Mouse (Mus musculus): Measurements from ENCODE around the gene Gm20219. TPM values are rescaled to one million over a fixed set of nuclear protein-coding genes. Genes with fewer than 3 reads are reported as not detected.

Gene Gm20219
- polyA plus RNA-seq, 1 experiment from 2014 or later: 0.93 TPM

DNA sequence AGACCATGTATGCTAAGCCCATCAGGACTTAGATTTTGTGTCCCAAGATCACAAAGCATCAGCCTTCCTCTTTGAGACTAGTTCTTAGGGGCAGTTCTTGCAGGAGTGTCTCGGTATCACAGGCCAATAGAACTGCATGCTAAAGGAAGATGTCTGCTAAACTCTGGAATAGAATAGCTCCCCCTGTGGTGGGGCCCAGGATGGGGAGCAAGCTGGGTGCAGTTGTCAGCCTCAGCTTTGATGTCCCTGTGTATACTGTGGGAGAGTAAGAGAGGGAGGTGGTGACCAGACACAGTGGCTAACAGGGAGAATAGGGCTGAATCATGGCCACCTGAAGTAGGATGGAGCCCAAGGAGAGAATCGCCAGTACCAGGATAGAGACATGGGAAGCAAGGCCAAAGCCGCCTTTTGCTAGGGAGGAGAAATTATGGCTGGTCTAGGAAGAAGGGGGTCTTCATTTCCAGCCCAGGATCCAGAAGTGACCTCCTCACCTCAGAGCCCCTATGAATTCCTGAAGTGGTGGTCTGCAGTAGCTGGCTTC lies 10.4 kb downstream of the Gm20219 start:
- Histone ChIP-seq H3K4me1 (replicated peaks; ENCODE audit: insufficient read depth, low read length) (no peaks in the 10 kb centered on the region), H3K4me3 (replicated peaks; ENCODE audit: low read depth, low read length) (no peak overlapping the region), H3K9ac (ENCODE audit: low read depth, low read length) (no peak overlapping the region), H3K4me2 (ENCODE audit: low read length) (no peak overlapping the region), H3K27me3 (ENCODE audit: insufficient read depth, low read length) (no peaks in the 10 kb centered on the region), H3K9me3 (replicated peaks; ENCODE audit: low read length) (no peaks in the 10 kb centered on the region), H3K27ac (no peak overlapping the region), H3K36me3 (ENCODE audit: insufficient read depth, low read length) (no peaks in the 10 kb centered on the region)
- TF ChIP-seq CTCF (IDR thresholded peaks at IDR 0.05; ENCODE audit: low read depth): no peak
- DNase-seq (ENCODE audit: low spot score) (no peak), ATAC-seq (replicated peaks; ENCODE audit: low FRiP score, low read depth) (no peak)
- WGBS: 84% methylated on average over 3 of the region's 3 CpGs

DNA sequence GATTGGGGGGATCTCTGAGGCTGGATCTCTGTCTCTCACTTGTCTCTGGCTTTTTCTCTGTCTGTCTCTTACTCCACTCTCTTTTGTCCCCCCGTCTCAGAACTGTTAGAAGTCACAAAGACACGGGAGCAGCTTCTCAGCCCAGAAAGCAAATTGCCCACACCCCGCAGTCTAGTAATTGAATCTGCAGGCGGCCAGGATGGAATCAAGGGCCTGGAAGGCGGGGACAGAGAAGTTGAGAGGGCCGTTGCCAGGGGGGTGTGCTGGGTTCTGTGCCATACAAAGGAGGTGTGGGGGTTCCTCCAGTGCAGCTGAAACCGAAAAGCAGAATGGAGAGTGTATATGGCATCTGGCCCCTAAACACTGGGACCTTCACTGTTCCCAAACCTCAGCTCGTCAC lies 11.5 kb downstream of the Gm20219 start:
- H3K36me3 ChIP-seq (ENCODE audit: insufficient read depth, low read length): no peaks in the 10 kb centered on the region
- no peak overlapping the region for H3K27ac ChIP-seq
- ATAC-seq (replicated peaks; ENCODE audit: low FRiP score, low read depth) (no peak), DNase-seq (ENCODE audit: low spot score) (no peak)
- TF ChIP-seq CTCF (IDR thresholded peaks at IDR 0.05; ENCODE audit: low read depth): no peak
- no peak overlapping the region for H3K9ac ChIP-seq (ENCODE audit: low read depth, low read length)
- H3K27me3 ChIP-seq (ENCODE audit: insufficient read depth, low read length): no peaks in the 10 kb centered on the region
- H3K9me3 ChIP-seq (replicated peaks; ENCODE audit: low read length): no peaks in the 10 kb centered on the region
- WGBS: 36% methylated on average over 8 of the region's 8 CpGs
- H3K4me3 ChIP-seq (replicated peaks; ENCODE audit: low read depth, low read length): no peak overlapping the region
- no peaks in the 10 kb centered on the region for H3K4me1 ChIP-seq (replicated peaks; ENCODE audit: insufficient read depth, low read length)
- no peak overlapping the region for H3K4me2 ChIP-seq (ENCODE audit: low read length)

DNA sequence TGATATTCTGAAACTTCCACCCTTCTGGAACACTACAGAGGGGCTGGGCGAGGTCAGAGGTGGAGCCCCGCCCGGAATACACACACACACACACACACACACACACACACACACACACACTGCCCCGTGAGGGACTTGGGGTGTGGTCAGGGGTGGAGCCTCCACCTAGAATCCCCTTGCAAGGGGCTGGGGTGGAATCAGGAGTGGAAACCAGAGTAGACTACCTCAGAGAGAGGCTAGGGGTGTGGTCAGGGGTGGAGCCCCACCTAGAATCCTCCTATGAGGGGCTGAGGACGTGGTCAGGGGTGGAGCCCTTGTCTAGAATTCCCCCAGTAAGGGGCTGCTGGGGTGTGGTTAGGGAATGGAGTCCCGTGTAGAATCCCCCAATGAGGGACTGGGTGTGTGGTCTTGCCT lies 13.6 kb downstream of the Gm20219 start:
- Histone ChIP-seq H3K9me3 (replicated peaks; ENCODE audit: low read length) (no peaks in the 10 kb centered on the region), H3K4me3 (replicated peaks; ENCODE audit: low read depth, low read length) (no peak overlapping the region), H3K27ac (no peak overlapping the region), H3K36me3 (ENCODE audit: insufficient read depth, low read length) (no peaks in the 10 kb centered on the region), H3K4me1 (replicated peaks; ENCODE audit: insufficient read depth, low read length) (no peaks in the 10 kb centered on the region), H3K27me3 (ENCODE audit: insufficient read depth, low read length) (no peaks in the 10 kb centered on the region), H3K9ac (ENCODE audit: low read depth, low read length) (no peak overlapping the region), H3K4me2 (ENCODE audit: low read length) (no peak overlapping the region)
- ATAC-seq (replicated peaks; ENCODE audit: low FRiP score, low read depth) (peak; percentile 49; the same call in 1 of the 2 replicates), DNase-seq (ENCODE audit: low spot score) (peak; percentile 19)
- TF ChIP-seq CTCF (IDR thresholded peaks at IDR 0.05; ENCODE audit: low read depth): no peak
- 28% methylated on average over 6 of the region's 6 CpGs for WGBS

DNA sequence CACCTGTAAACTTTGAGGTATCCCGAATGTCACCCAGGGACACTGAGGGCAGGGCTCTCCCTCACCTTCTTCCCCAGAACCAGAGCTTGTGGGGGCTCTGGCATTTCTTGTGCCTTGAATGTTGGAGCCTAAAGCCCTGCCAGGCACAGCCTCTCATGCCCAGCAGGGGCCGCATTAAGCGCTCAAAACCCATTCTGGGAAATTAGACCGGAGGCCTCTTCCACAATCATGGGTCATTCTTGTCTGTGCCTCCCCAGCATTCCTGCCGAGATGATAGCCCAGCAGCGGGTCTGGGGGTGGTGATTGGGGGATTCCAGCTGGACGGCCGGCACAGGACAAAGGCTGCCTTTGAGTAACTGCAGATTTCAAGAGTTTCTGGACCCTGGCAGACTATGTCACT lies 16.3 kb downstream of the Gm20219 start:
- Histone ChIP-seq H3K27me3 (ENCODE audit: insufficient read depth, low read length) (no peaks in the 10 kb centered on the region), H3K9ac (ENCODE audit: low read depth, low read length) (no peak overlapping the region), H3K9me3 (replicated peaks; ENCODE audit: low read length) (no peaks in the 10 kb centered on the region), H3K4me2 (ENCODE audit: low read length) (no peak overlapping the region), H3K4me1 (replicated peaks; ENCODE audit: insufficient read depth, low read length) (no peaks in the 10 kb centered on the region), H3K36me3 (ENCODE audit: insufficient read depth, low read length) (no peaks in the 10 kb centered on the region), H3K4me3 (replicated peaks; ENCODE audit: low read depth, low read length) (no peak overlapping the region), H3K27ac (no peak overlapping the region)
- ATAC-seq (replicated peaks; ENCODE audit: low FRiP score, low read depth) (no peak), DNase-seq (ENCODE audit: low spot score) (no peak)
- peak; percentile 42; the same call in 1 of the 2 replicates for TF ChIP-seq CTCF (IDR thresholded peaks at IDR 0.05; ENCODE audit: low read depth)
- WGBS: 29% methylated on average over 8 of the region's 8 CpGs

DNA sequence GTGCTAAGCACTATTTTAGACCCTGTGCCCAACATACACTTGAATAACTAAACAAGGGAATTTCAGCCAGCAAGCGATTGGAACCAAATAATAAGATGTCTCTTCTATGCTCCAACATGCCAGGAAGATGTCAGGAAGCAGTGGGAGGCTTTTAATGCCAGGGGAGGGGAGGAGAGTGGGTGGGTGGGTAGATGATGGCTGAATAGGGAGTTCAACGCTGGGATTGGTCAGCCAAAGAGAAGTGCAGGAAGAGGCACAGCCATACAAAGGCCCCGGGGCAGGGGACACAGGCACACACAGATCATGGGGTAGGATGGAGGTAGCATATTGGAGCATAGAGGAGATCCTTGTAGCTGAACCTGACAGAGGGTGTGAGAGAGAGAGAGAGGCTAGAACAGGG lies 17.3 kb downstream of the Gm20219 start:
- DNase-seq (ENCODE audit: low spot score): no peak

DNA sequence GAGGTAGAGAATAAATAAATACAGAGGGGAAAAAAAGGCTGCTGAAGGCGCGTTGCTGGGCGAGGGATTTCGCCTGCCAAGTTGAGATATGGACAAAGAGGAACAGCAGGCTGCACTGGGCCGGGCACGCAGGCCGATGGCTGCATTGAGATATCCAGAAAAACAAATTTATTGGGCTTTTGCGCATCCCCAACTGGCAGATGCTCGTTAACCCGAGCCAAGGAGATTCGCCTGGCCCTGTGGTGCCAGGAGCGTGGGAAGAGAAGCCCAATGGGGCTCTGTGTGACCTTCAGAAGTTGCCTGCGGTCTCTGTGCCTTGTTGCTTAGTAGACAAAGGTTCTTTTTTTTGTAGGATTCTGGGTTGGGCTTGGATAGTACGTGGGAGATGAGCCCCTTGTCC lies 18.0 kb downstream of the Gm20219 start:
- H3K9me3 ChIP-seq (replicated peaks; ENCODE audit: low read length): no peaks in the 10 kb centered on the region
- H3K4me3 ChIP-seq (replicated peaks; ENCODE audit: low read depth, low read length): no peak overlapping the region
- TF ChIP-seq CTCF (IDR thresholded peaks at IDR 0.05; ENCODE audit: low read depth): no peak
- no peak overlapping the region for H3K27ac ChIP-seq
- no peaks in the 10 kb centered on the region for H3K27me3 ChIP-seq (ENCODE audit: insufficient read depth, low read length)
- H3K4me2 ChIP-seq (ENCODE audit: low read length): no peak overlapping the region
- DNase-seq (ENCODE audit: low spot score) (no peak), ATAC-seq (replicated peaks; ENCODE audit: low FRiP score, low read depth) (no peak)
- no peaks in the 10 kb centered on the region for H3K4me1 ChIP-seq (replicated peaks; ENCODE audit: insufficient read depth, low read length)
- 71% methylated on average over 14 of the region's 14 CpGs for WGBS
- no peak overlapping the region for H3K9ac ChIP-seq (ENCODE audit: low read depth, low read length)
- H3K36me3 ChIP-seq (ENCODE audit: insufficient read depth, low read length): no peaks in the 10 kb centered on the region

More for the DNA sequence above, 17.3 kb downstream of the Gm20219 start:
- Histone ChIP-seq H3K9ac (ENCODE audit: low read depth, low read length) (no peak overlapping the region), H3K36me3 (ENCODE audit: insufficient read depth, low read length) (no peaks in the 10 kb centered on the region), H3K4me2 (ENCODE audit: low read length) (no peak overlapping the region), H3K4me3 (replicated peaks; ENCODE audit: low read depth, low read length) (no peak overlapping the region), H3K4me1 (replicated peaks; ENCODE audit: insufficient read depth, low read length) (no peaks in the 10 kb centered on the region), H3K9me3 (replicated peaks; ENCODE audit: low read length) (no peaks in the 10 kb centered on the region), H3K27ac (no peak overlapping the region), H3K27me3 (ENCODE audit: insufficient read depth, low read length) (no peaks in the 10 kb centered on the region)
- 70% methylated on average over 3 of the region's 3 CpGs for WGBS
- no peak for ATAC-seq (replicated peaks; ENCODE audit: low FRiP score, low read depth)
- no peak for TF ChIP-seq CTCF (IDR thresholded peaks at IDR 0.05; ENCODE audit: low read depth)

DNA sequence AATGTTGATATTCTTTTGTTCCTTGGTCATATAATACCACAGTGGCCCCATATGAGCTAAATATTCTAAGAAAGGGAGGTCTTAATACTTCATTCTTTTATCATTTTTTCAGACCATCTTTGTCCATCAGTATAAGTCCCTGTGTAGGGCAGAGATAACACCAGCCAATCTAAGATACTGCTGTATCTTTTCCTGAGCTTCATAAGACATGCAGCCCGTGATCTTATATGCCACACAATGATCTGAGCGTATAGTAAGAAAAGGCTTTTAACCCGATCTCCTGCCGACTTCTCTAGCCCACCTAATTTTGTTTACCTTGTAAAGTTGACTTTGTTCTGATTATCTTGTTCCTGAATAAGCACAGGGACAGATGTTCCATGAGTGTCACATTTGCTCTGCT lies 29.2 kb downstream of the Gm20219 start:
- DNase-seq (ENCODE audit: low spot score) (no peak), ATAC-seq (replicated peaks; ENCODE audit: low FRiP score, low read depth) (no peak)
- H3K36me3 ChIP-seq (ENCODE audit: insufficient read depth, low read length): no peaks in the 10 kb centered on the region
- no peaks in the 10 kb centered on the region for H3K27me3 ChIP-seq (ENCODE audit: insufficient read depth, low read length)
- H3K9me3 ChIP-seq (replicated peaks; ENCODE audit: low read length): no peaks in the 10 kb centered on the region
- H3K9ac ChIP-seq (ENCODE audit: low read depth, low read length): no peak overlapping the region
- no peak overlapping the region for H3K4me2 ChIP-seq (ENCODE audit: low read length)
- H3K27ac ChIP-seq: no peak overlapping the region
- no peaks in the 10 kb centered on the region for H3K4me1 ChIP-seq (replicated peaks; ENCODE audit: insufficient read depth, low read length)
- TF ChIP-seq CTCF (IDR thresholded peaks at IDR 0.05; ENCODE audit: low read depth): no peak
- WGBS: 60% methylated on average over 4 of the region's 4 CpGs
- no peak overlapping the region for H3K4me3 ChIP-seq (replicated peaks; ENCODE audit: low read depth, low read length)
